Mouse (Mus musculus) layer of hippocampus, adult 18-20 months (tissue): ENCODE measurements at regions not wholly inside any gene's neighbourhood (a gene's known extent, or its start where the extent isn't known, plus 50 kb on each side); places are given as distances from the start of the nearest gene placed in this dataset.
A peak's percentile ranks its signal among the peaks of the same experiment; 100 is the strongest.

ENCODE experiments used
- DNase-seq, 2 experiments: peaks; one replicate each; pipeline ENCODE4 v3.0.0; 2022; ENCODE audit warnings: low spot score in 2 of 2

DNA sequence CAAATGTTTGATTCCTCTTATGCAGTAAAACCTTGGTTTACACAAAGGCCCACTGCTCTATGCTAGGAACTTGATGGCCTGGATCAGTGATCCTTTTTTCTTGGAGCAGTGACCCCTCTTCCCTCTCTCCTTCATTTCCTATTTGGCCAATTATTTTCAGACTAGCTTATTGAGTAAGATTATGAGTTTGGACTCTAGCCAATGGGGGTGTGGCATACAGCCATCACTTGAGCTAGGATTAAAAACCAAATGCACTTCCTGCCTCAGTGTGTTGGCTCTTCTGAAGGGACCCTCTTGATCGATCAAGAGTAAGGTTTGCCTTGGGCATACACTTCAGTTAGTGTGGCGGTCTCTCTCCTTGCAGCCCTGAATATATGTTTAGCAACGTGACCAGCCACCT lies 1172.6 kb upstream of the Gulo start:
- no peak for DNase-seq

DNA sequence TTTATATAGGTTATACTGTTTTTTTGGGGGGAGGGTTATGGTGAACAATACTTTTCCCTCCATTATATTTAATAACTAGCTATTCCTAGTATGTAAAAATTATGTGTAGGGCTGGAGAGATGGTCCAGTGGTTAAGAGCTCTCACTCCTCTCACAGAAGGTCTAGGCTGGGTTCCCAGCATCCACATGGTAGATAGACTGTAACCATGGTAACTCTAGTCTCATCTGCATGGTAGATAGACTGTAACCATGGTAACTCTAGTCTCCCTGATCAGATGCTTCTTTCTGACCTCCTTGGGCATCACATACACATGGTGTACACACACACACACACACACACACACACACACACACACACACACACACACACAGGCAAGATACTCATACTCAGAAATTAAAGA lies 1170.5 kb upstream of the Gulo start:
- peak in 1 of 2 experiments; percentile 34 for DNase-seq

DNA sequence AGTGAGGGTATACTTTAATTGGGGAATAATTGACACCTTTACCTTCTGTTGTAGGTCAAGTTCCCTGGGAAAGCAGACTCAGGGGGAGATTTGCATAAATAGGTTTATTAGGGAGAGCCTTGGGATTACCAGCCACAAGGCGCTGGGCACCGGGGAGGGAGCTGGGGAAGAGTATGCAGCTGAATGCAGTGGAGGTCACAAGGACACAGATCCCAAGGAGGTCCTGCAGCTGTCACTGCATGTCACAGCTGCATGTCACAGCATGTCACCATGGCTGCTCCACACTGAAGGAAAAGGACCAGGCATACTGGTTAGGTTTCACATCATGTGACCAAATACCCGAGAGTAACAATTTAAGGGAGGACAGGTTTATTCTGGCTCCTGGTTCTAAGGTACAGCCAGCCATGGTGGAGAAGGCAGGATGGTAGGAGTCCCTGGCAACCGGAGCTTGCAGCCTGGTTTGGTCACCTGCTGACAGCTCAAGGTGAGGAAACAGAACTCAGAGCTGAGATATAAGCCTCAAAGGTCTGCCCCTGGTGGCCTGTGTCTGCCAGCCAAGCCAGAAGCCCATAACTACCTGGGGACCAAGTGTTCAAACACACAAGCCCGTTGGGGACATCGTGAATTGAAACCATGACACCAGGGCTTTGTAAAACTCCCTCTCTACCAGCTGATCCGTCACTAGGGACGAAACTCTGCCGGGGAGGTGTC lies 1169.5 kb upstream of the Gulo start:
- DNase-seq = no peak

DNA sequence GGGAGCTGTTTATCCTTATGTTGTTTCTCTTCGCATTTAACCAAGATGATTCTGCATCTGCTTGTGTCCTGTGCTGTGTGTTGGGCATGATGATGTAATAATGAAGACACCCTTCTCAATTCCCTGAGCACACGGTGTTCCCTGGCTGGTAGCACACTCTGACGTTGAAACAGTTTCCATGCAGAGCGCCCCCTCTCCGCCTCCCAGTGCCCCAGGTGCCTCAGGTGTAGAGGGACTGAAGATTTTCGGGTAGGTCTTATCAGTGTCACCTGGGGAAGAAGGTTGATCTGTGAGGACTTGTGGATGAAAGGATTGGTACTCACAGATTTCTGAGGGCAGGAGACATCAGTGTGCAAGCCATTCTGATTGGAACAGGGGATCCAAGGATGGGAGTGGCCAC lies 1167.7 kb upstream of the Gulo start:
- DNase-seq = no peak

DNA sequence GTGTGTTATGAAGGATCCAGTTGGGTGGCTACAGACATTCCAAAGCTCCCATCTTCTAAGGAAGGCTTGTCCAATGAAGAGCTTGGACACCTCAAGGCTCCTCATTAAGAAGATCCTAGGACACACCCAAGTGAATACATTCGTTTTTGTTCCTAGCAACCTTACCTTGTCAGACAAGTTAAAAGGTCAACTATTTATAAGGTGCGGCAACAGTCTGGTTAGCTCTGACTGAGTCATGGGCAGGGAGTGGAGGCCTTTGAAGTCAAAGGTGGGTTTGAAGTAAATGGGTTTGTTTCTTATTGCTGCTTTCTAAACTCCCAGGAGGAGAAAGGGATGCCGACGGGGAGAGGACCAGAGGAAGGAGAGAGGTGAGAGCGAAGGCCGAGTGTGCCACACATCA lies 1167.1 kb upstream of the Gulo start:
- DNase-seq = no peak

DNA sequence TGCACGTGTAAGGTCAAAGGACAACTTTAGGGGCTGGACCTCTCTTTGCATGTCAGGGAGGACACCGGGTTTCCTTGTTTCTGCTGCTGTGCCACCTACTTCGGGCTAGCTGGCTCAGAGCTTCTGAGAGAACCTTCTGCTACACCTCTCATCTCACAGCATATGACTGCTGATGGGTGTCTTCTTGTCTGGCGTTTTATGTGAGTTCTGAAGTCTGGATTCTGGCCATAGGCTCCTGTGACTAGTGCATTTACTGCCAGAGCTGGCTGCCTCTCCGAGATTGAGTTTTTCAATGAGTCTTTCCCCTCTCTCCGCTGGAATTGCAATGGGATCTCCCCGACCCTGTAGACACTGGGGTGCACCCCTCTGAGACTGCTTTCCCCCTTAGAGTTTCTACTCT lies 1165.9 kb upstream of the Gulo start:
- DNase-seq = peak; percentile 16 to 46

DNA sequence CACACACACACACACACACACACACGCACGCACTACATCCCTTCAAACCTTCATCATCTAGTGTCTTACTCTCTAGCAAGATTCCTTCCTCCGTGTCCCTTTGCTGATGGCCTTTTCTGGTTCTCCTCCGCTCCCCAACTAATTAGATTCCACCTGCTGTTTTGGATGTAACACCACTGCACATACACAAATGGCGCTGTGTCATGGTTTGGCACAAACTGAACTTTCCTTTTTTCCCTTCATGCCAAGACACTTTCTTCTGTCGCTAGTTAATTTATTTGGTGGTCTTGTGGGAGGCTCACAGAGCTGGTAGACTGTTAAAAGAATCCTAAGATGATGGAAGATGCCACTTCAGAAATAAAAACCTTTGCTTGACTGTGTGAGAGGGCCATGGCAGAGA lies 1161.8 kb upstream of the Gulo start:
- no peak for DNase-seq

DNA sequence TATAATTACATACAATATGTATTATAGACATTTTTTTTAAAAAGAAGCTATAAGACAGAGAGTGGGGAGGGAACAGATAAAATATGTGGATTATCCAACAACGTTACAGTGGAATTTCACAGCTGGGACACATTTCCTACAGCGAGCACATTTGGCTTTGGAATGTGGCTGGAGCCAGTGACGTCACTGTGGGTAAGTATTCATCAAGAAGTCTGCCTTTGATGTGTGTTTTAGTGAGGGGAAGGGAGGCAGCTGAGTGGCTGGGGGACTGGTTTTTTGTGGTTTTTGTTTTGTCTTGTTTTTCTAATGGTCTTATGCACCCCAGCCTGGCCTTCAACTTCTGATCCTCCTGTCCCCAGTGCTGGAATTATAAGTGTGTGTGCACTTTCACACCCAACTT lies 1161.2 kb upstream of the Gulo start:
- no peak for DNase-seq

DNA sequence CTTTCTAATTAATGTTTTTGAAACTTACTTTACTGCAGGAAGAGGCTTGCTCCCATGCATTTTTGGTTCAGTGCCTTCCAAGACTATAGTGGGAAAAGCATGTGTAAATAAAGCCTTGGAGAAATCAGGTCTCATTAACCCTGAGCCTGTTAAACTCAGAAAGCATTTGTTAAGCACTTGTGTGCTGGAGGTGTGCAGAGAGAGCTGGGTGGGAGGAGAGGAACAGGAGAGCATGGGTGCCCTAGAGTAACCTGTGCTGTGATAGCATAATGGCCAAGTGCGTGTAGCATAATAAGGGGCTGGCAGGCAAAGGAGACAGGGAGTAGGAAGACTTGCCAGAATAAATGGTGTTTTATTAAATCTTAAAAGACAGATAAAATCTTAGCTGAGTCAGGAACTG lies 1160.2 kb upstream of the Gulo start:
- DNase-seq = no peak

DNA sequence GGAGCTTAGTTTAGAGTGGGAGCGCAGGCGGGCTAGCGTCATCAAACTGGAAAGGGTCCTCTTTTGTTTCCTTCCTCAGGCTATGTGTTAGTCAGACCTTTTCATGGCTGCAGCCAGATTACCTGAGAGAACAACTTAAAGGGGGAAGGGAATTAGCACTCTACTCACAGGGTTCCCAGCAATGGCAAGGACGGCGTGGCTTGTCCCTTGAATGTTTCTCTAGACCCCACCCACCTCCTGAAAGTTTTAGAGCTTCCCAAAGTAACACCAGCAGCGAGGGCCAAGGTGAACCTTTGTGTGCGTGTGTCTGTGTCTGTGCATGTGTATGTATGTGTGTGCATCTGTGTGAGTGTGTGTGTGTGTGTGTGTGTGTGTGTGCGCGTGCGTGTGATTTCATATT lies 1151.0 kb upstream of the Gulo start:
- DNase-seq = no peak

DNA sequence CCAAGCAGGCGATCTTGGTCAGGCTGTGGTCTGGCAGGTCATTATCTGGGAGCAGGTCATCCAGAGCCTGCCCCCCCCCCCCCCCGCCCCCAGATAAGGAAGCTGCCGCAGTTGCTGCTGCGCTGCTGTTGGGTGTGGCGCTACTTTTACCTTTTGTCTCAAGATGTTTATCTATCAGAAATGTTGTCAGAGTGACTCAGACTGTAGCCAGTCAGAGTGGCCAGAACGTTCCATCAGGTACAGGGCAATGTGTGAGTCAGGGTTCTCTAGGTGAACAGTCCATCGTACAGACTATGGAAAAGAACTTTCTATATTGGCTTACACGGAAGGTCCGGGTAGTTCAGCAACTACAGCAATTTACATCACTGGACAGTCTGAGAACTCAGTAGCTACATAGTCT lies 1149.9 kb upstream of the Gulo start:
- DNase-seq = no peak

DNA sequence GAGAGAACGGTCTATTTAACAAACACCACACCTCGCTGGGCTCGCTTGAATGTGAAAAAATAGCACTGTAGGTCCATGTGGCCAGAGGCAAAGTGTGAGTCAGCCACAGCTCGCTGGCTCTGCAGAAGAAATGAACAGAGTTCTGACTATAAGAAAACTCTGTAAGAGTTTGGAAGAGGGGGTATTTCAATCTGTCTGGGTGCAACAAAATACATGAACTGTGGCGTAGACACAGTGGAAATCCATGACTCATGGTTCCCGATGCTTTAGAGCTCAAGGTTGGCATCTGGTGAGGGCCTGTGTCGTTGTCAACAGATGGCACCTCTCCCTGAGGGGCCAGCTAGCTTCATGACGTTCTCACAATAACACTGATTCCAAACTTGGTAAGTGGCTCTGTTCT lies 1147.4 kb upstream of the Gulo start:
- peak in 1 of 2 experiments; percentile 42 for DNase-seq

DNA sequence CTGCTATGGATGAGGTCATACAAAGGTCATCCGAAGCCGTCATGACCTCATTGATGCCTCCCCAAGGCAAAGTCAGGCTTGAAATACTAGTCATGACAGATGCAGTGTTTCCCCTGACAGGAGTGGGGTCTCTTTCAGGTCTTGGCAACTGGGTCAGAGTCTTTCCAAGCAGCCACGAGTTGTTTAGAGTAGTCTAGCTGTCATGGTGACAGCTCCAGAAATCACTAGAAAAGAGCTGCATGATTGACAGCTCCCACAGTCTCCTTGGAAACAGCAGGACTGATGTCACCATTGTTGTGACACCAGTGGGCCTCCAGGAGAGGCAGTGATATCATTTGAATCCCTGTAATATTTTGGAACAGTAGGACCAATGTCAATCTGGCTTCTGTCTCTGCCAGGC lies 1144.6 kb upstream of the Gulo start:
- DNase-seq = no peak

DNA sequence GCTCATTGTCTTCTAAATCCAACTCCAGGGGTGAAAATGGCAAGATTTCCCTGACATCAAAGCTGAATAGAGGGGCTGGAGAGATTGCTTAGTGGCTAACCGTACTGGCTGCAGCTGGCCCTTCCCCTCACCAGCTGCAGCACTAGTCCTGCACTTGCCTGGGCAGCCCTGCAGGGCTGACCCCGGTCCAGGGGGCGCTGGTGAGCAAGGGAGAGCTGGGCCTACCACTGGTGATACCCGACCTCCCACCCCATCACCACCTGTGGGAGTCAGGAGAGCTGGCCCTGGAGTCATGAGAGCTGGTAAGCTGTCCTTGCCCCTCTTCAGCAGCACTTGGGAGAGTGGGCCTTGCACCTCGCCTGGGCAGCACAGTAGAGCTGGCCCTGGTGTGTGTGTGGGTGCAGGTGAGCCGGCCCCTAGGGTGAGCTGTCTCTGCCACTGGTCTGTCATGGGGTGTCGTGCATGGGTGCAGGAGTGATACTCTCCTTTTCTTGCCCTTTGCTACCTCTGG lies 1141.0 kb upstream of the Gulo start:
- DNase-seq = no peak

DNA sequence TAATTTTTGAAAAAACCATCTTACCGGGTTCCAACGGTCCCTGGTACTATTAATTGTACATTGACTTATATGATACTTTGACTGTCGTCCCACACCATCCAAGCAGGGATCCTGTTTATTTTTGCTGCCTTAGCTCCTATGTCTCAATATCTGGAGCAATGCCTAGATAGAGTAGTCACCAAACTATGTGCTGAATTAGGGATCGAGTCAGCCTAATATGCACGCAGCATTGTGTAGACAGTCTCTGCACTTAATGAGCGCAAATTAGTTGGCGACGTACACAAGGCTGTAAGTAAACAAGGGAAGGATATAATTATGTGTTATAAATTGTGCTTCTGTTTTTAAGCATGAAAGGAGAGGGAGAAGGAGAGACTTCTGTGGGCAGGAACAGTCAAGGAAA lies 1140.1 kb upstream of the Gulo start:
- no peak for DNase-seq

DNA sequence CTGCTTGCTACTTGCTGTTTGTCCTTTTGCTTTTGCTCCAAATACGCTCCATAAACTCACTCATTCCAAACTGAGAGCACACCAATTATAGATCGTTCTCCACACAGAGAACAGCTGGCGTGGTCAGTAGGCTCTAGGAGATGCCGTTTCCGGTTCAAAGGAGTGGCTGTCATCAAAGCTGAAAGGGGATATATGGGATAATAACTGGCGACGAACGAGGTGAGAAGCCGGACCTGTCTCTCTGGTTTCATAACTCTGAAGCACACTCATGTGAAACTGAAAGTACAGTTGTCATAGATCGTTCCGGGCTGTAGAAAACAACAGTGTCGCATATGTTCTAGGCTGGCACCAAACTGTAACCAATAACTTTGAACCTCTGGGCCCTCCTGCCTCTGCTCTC lies 1137.6 kb upstream of the Gulo start:
- no peak for DNase-seq

DNA sequence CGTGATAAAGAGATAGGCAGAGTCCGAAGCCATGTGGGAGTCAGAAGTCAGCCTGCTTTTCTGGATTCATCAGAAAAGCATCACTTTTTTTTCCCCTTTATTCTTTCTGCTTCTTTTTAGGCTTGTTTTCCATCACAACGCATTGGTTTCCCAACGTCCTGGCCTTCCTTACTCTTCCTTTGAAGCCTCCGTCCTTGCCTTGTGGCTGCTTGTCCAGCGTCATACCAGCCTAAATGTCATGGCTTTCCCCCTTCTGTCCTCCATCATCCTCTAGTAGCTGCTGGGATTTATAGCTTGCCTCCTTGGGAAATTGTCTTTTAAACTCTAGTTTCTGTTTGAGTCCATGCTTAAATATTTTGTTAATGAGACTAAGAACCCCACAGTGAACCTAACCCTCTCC lies 1136.0 kb upstream of the Gulo start:
- no peak for DNase-seq

DNA sequence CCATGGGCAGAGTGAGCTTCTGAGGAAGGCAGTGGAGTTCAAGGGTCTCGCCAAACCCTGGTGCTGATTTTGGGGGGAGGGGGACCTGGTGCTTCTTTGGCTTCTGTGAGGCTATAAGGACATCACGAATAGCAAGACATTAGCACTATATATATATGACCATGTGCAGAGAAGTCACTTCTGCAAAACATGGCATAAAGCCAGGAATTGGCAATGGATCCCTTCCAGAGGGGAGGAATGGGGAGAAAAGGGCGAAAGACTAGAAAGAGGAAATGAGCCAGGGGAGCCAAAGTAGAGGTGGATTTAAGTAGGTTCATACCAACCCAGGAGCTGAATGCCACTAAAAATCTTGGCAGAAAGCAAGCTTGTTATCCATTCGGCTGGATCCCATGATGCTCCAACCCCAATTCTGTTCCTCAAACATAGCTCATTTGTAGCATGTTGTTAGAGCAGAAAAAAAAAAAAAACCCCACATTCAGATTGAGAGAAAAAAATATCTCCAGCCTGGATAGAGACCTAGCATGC lies 1135.5 kb upstream of the Gulo start:
- peak in 1 of 2 experiments; percentile 44 for DNase-seq

DNA sequence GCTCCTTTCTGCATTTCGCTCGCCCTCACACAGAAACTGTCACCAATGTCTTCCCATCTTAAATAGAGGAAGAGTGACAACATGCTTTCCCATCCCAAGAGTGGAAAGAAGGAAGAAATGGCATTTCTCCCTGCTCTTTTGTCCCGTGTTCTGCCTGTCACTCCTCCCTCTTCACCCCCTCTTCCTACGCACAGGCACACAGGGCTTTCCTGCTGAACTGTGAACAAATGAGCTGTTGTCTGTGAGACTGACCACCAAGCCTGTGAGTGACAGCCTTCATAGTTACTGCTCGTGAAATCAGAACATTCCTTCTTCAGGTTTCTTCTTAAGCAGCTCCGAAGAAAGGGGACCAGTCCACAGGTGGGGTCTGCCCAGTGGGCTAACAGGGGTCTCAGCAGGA lies 1134.8 kb upstream of the Gulo start:
- no peak for DNase-seq

DNA sequence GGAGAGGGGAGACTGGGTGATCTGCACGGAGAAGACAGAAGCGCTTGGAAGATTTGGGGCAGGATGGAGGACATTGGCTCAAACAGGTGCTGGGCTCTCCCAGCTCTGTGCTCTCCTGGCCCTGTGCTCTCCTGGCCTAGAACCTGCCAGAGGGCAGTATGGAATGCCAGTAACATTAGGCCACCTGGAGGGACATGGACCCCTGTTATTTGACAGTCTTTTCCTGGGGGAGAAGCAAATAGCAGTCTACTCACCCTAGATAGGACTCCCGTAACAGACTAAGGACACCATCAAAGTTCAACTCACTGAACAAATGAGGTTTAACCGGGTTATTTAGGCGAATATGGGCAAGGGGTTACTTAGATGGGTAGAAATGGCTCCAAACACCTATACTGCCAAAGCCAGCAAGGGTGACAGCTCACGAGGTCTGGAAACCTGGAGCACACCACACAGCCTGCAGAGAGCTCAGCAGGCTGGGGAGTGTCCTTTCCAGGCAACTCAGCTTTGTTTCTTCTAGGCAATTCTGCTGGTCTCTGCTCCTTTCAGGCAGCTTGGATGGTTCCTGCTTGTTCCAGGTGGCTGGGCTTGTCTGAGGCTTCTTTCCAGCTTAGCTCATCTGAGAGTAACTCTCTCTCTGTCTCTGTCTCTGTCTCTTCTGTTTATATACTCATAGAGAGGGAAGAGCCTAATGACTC lies 1133.7 kb upstream of the Gulo start:
- peak in 1 of 2 experiments; percentile 33 for DNase-seq

DNA sequence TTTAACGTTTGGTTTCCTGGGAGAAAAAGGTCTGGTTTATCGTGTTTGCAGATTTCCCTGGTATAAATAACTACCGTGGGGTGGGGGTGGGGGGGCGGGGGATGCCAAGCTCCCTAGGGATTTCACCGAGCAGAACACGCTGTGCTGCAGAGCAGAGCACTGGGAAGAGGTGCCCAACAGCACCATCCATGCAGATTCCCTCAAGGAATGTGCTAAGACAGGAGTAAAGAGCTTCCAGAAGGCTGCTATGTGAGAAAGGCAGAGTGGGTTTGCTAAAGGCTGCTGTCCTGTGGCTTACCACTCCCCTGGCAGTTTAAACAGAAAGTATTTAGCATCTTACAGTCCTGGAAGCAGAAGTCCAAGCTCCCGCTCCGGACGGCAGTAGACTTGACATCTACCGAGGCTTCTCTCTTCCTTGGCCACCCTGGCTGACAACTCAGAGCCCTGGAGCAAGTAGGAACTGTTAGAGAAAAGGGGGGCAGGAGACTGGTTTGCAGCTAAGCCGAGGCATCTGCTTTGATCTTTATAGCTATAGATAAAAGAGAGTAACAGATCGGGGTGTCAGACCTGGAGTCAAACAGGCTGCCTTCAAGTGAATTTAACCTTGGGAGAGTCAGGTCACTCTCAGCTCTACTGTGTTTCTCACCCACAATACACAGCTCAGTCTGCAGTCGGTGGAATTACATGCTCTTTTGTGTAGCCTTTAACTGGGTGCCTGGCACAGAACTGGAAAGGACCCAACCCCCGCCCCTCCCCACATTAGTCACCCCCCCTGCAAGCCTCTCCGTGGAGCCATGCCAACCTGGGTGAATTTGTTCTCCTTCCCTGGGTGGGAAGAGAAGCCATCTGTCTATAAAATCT lies 1132.8 kb upstream of the Gulo start:
- DNase-seq = peak; percentile 60 to 87

DNA sequence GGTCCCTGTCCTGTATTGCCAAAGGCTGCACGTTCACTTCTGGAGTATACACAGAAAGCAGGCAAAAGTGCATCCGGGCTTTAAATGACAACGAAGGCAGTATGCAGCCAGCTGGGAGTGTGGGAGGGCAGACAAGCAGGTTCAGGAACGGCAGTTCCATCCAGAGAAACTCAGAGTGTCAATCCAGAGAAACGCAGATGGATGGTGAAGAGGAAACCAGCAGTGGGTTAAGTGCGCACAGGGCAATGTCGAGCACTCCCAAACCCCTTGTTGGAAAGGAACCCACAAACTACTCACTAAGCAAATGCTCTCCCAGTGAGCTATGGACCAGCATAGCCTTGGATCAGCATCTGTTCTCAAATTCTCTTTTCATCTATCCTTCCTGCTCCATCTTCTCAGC lies 1132.1 kb upstream of the Gulo start:
- DNase-seq = peak; percentile 62 to 86
